Mouse (Mus musculus) right cerebral cortex, postnatal 10 days (tissue): ENCODE results near the gene Gm43191.

ENCODE experiments used
- DNase-seq, 2 experiments: peaks; one replicate each; pipeline ENCODE4 v3.0.0; 2021; ENCODE audit warnings: low spot score in 2 of 2

The Gm43191 gene

GRCm38 (mm10) chr3:116661870-116662414 is 19.1 kb downstream of the Gm43191 start:
- DNase-seq: no peak

GRCm38 (mm10) chr3:116661288-116661869 is 19.7 kb downstream of the Gm43191 start:
- DNase-seq: no peak

GRCm38 (mm10) chr3:116659856-116660430 is 21.1 kb downstream of the Gm43191 start:
- DNase-seq: no peak

- DNase-seq: no peak
Measured at GRCm38 (mm10) chr3:116658928-116659565, 22.0 kb downstream of the Gm43191 start.

GRCm38 (mm10) chr3:116656184-116656965 is 24.7 kb downstream of the Gm43191 start:
- DNase-seq: peak in 1 of 2 experiments; percentile 17

GRCm38 (mm10) chr3:116654051-116654450 is 27.0 kb downstream of the Gm43191 start:
- peak in 1 of 2 experiments; percentile 12 for DNase-seq

- peak in 1 of 2 experiments; percentile 20 for DNase-seq
Measured at GRCm38 (mm10) chr3:116653278-116653945, 27.6 kb downstream of the Gm43191 start.

GRCm38 (mm10) chr3:116652033-116652446 is 29.0 kb downstream of the Gm43191 start:
- peak in 1 of 2 experiments; percentile 22 for DNase-seq

GRCm38 (mm10) chr3:116650698-116651097 is 30.4 kb downstream of the Gm43191 start:
- peak in 1 of 2 experiments; percentile 20 for DNase-seq

GRCm38 (mm10) chr3:116648805-116649204 is 32.3 kb downstream of the Gm43191 start:
- no peak for DNase-seq

- DNase-seq: no peak
Measured at GRCm38 (mm10) chr3:116646387-116646786, 34.7 kb downstream of the Gm43191 start.

- no peak for DNase-seq
Measured at GRCm38 (mm10) chr3:116642373-116642772, 38.7 kb downstream of the Gm43191 start.

GRCm38 (mm10) chr3:116641811-116642371 is 39.2 kb downstream of the Gm43191 start:
- no peak for DNase-seq

GRCm38 (mm10) chr3:116640024-116640423 is 41.0 kb downstream of the Gm43191 start:
- no peak for DNase-seq

GRCm38 (mm10) chr3:116638572-116638971 is 42.5 kb downstream of the Gm43191 start:
- no peak for DNase-seq

GRCm38 (mm10) chr3:116637693-116638476 is 43.2 kb downstream of the Gm43191 start:
- no peak for DNase-seq

- no peak for DNase-seq
Measured at GRCm38 (mm10) chr3:116635799-116636198, 45.3 kb downstream of the Gm43191 start.

GRCm38 (mm10) chr3:116634853-116635252 is 46.2 kb downstream of the Gm43191 start:
- DNase-seq: no peak

GRCm38 (mm10) chr3:116634091-116634490 is 47.0 kb downstream of the Gm43191 start:
- DNase-seq: no peak

GRCm38 (mm10) chr3:116632971-116633370 is 48.1 kb downstream of the Gm43191 start:
- no peak for DNase-seq
